Mouse (Mus musculus) heart, embryonic 12.5 days (tissue): ENCODE results near the gene Dennd4c. TPM values are rescaled to one million over a fixed set of nuclear protein-coding genes. Genes with fewer than 3 reads are reported as not detected.
A peak's percentile ranks its signal among the peaks of the same experiment; 100 is the strongest.

Experiments used
- ATAC-seq: fragments of 200-750 bp; cut with Nextera tagmentation; 2 replicates; pipeline ENCODE4 v1.8.0; 2017; ENCODE audit warnings: moderate TSS enrichment, moderate library complexity; ENCODE audit not compliant: insufficient number of reproducible peaks, low FRiP score
- H3K27ac ChIP-seq: fragments of 300-500 bp; sonication (generic); 2 replicates; pipeline ENCODE4 v1.5.1; 2016; ENCODE audit warnings: mild to moderate bottlenecking, moderate library complexity; ENCODE audit not compliant: poor library complexity, severe bottlenecking
- H3K27me3 ChIP-seq: fragments of 300-500 bp; sonication (generic); replicated peaks from 2 replicates; pipeline ENCODE4 v1.6.1; 2016; ENCODE audit warnings: mild to moderate bottlenecking, moderate library complexity
- H3K36me3 ChIP-seq: fragments of 300-500 bp; sonication (generic); 2 replicates; pipeline ENCODE4 v1.6.1; 2016; ENCODE audit warnings: mild to moderate bottlenecking, moderate library complexity
- H3K4me1 ChIP-seq: fragments of 300-500 bp; sonication (generic); replicated peaks from 2 replicates; pipeline ENCODE4 v1.6.1; 2016; ENCODE audit warnings: mild to moderate bottlenecking
- H3K4me2 ChIP-seq: fragments of 300-500 bp; sonication (generic); 2 replicates; pipeline ENCODE4 v1.6.1; 2016; ENCODE audit warnings: mild to moderate bottlenecking, moderate library complexity
- H3K4me3 ChIP-seq: fragments of 300-500 bp; sonication (generic); 2 replicates; pipeline ENCODE4 v1.5.1; 2016; ENCODE audit warnings: mild to moderate bottlenecking
- H3K9ac ChIP-seq: fragments of 300-500 bp; sonication (generic); 2 replicates; pipeline ENCODE4 v1.6.1; 2016; ENCODE audit warnings: mild to moderate bottlenecking, moderate library complexity
- H3K9me3 ChIP-seq: fragments of 300-500 bp; sonication (generic); replicated peaks from 2 replicates; pipeline ENCODE4 v1.6.1; 2016; ENCODE audit warnings: mild to moderate bottlenecking, moderate library complexity
- WGBS: fragments of 180-500 bp; shearing (Covaris S2); methylation state at CpG from one replicate; pipeline ENCODE4 v1.1.7; 2016; 5-methylcytosine and 5-hydroxymethylcytosine counted together
- polyA plus RNA-seq: library from polyadenylated mRNA; unstranded; fragments of >200 nt; fragmentation: Nextera tagmentation; extraction: Ambion mirVana; gene quantifications from 2 replicates; pipeline ENCODE4 v1.2.1, GENCODE M21; 2016

Gene Dennd4c
- polyA plus RNA-seq, 1 experiment from 2014 or later = 7.7 TPM

- WGBS = 23% methylated on average over 12 of the region's 12 CpGs
- Histone ChIP-seq H3K4me3 (peak overlapping the region; percentile 49), H3K4me2 (peak overlapping the region; percentile 80), H3K27ac (peak overlapping the region; percentile 92), H3K9ac (peak overlapping the region; percentile 50), H3K4me1 (peaks cover 14% of the 10 kb centered on the region), H3K27me3 (no peaks in the 10 kb centered on the region), H3K9me3 (0 out of 2 replicates have a peak, but pooled peaks cover 4% of the 10 kb centered on the region), H3K36me3 (peaks cover 9% of the 10 kb centered on the region)
- ATAC-seq = peak; percentile 41; the same call in 1 of the 2 replicates
These were observed 137.4 kb downstream of the Dennd4c start for GRCm38 (mm10) chr4:86885790-86886159.

DNA sequence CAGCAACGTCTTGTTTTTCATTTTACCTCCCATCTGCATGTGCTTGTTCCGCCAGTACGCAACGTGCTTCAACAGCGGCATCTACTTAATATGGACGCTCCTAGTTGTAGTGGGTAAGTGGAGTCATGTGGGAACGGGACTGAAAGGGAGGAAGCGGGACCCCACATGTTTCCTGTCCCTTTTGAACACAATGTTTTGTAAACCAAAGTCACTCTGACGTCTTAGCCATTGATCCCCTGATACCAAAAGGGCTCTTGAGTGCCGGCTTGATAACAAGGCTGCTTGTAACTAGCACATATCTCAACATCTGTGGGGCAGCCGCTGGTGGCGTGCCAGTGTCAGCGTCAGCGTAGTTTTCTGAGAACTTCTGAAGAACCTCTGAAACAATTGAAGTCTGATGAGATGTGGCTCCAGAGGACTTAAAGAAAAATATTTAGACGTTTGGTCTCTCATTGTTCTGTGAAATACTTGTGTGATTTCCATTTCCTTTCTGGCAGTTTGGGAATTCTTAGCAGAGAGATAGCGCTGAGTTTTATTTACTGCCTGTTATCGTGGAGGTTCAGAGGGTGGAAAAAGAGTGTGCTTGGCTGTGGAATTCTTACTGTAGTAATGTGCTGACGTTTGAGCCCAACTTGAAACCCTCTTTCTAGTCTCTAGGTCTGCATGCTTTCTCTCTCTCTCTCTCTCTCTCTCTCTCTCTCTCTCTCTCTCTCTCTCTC is 138.0 kb downstream of the Dennd4c start:
- Histone ChIP-seq H3K4me1 (peaks cover 14% of the 10 kb centered on the region), H3K9ac (peak overlapping the region; percentile 50), H3K4me3 (peak overlapping the region; percentile 49), H3K4me2 (peak overlapping the region; percentile 80), H3K27me3 (no peaks in the 10 kb centered on the region), H3K27ac (peak overlapping the region; percentile 92), H3K36me3 (peaks cover 9% of the 10 kb centered on the region), H3K9me3 (0 out of 2 replicates have a peak, but pooled peaks cover 4% of the 10 kb centered on the region)
- WGBS = 4% methylated on average over 18 of the region's 18 CpGs
- ATAC-seq = peak; percentile 83

DNA sequence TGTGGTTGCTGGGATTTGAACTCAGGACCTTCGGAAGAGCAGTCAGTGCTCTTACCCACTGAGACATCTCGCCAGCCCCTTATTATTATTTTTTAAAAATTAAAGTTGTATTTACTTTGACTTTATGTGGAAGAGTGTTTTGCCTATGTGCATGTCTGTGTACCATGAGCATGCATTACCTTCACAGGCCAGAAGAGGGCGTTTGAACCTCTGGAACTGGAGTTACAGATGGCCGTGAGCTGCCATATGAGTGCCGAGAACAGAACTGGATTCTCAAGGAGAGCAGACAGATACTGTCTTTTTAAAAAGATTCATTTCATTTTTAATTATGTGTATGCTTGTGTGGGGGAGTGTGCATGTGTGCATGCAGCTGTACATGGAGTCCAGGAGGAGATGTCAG is 139.5 kb downstream of the Dennd4c start:
- 70% methylated on average over 5 of the region's 5 CpGs for WGBS

GRCm38 (mm10) chr4:86897411-86897810 is 149.1 kb downstream of the Dennd4c start:
- 53% methylated on average over 7 of the region's 7 CpGs for WGBS
- Histone ChIP-seq H3K4me1 (peaks cover 30% of the 10 kb centered on the region), H3K27ac (peak overlapping the region; percentile 86), H3K4me2 (no peak overlapping the region), H3K9ac (no peak overlapping the region), H3K9me3 (no peaks in the 10 kb centered on the region), H3K4me3 (no peak overlapping the region), H3K36me3 (0 out of 2 replicates have a peak, but pooled peaks cover 5% of the 10 kb centered on the region), H3K27me3 (no peaks in the 10 kb centered on the region)
- 0 out of 2 replicates have a peak, but pooled peaks have one; percentile 43 for ATAC-seq

More for the DNA sequence above, 139.5 kb downstream of the Dennd4c start:
- no peak for ATAC-seq
- Histone ChIP-seq H3K36me3 (peaks cover 9% of the 10 kb centered on the region), H3K9ac (no peak overlapping the region), H3K4me2 (no peak overlapping the region), H3K4me3 (no peak overlapping the region), H3K4me1 (peaks cover 14% of the 10 kb centered on the region), H3K27ac (no peak overlapping the region), H3K9me3 (0 out of 2 replicates have a peak, but pooled peaks cover 4% of the 10 kb centered on the region), H3K27me3 (no peaks in the 10 kb centered on the region)

DNA sequence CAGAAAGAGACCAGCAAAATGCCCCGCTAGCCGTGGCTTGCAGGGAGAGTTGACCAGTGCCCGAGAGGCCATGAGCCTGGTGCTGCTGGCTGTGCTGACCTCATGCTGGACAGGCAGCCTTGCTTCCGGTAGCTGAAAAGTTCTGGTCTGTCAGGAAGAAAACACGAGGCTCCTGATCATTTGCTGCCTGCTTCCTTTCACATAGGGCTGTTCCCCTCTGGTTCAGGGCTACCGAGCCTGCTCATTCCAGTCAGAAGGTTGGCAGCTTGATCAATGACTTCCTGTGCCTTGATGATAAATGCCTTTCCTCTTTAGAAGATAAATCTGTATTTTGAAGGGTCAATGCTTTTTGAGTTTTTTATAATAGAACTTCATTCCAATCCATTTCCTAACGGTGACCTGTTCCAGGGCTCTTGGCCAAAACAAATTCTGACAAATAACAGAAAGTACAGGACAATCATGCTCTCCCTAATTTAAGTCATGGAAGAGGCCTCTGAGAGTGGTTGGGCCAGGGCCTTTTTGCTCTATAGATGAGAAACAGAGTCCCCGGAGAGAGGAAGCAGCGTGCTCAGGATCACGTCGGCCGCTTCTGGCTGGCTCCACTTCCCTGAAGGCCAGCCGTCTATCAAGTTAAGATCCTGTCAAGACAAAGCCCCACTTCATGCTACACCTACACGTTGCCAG is 150.6 kb downstream of the Dennd4c start:
- no peak overlapping the region for H3K9ac ChIP-seq
- H3K27ac ChIP-seq = peak overlapping the region; percentile 86
- H3K4me3 ChIP-seq = no peak overlapping the region
- H3K4me1 ChIP-seq = peaks cover 30% of the 10 kb centered on the region
- H3K27me3 ChIP-seq = no peaks in the 10 kb centered on the region
- peaks cover 8% of the 10 kb centered on the region; the same call in 1 of the 2 replicates for H3K36me3 ChIP-seq
- ATAC-seq = peak; percentile 86
- 31% methylated on average over 14 of the region's 14 CpGs for WGBS
- no peaks in the 10 kb centered on the region for H3K9me3 ChIP-seq
- no peak overlapping the region for H3K4me2 ChIP-seq

Other genes starting within 250 kb of the Dennd4c start
- not detected in 2 replicates for gene Saxo1, start 190.2 kb upstream of the Dennd4c start, polyA plus RNA-seq
- gene Rraga, start 172.9 kb upstream of the Dennd4c start, polyA plus RNA-seq = 49.1 and 56.6 TPM in 2 replicates
- gene Haus6, start 136.5 kb upstream of the Dennd4c start, polyA plus RNA-seq = 13.0 and 16.1 TPM in 2 replicates
- gene Plin2, start 78.5 kb upstream of the Dennd4c start, polyA plus RNA-seq = 54.1 and 59.3 TPM in 2 replicates
- 458 and 459 TPM in 2 replicates for gene Rps6, start 108.9 kb downstream of the Dennd4c start, polyA plus RNA-seq
- gene Acer2, start 125.8 kb downstream of the Dennd4c start, polyA plus RNA-seq = 36.0 and 40.9 TPM in 2 replicates